Mouse (Mus musculus) cortical plate, adult 2 months (tissue): ENCODE data around the gene Il12b.

ENCODE experiments used
- CTCF ChIP-seq: fragments of 200-500 bp; IDR thresholded peaks from 2 replicates; pipeline ENCODE4 v1.5.1; 2011; ENCODE audit warnings: mild to moderate bottlenecking, control low read depth, low read length; ENCODE audit not compliant: insufficient read depth; ENCODE audit errors: extremely low read depth
- POLR2A ChIP-seq: fragments of 200-500 bp; IDR thresholded peaks from 2 replicates; pipeline ENCODE4 v1.6.1; 2011; ENCODE audit warnings: mild to moderate bottlenecking, low read length, control low read depth; ENCODE audit not compliant: insufficient read depth; ENCODE audit errors: extremely low read depth

GRCm38 (mm10) chr11:44395401-44395800, 4.5 kb upstream of the Il12b start:
- no peak for TF ChIP-seq POLR2A
- TF ChIP-seq CTCF = no peak
